Mouse (Mus musculus) liver, embryonic 11.5 days (tissue): ENCODE data around the gene Rsrc1. TPM values are rescaled to one million over a fixed set of nuclear protein-coding genes. Genes with fewer than 3 reads are reported as not detected.
"Not testable (repeated sequence)": the region's sequence is repeated elsewhere in the genome, so short reads cannot be mapped to it uniquely, and the experiment has no call there.

Experiments
- ATAC-seq: fragments of 200-750 bp; cut with Nextera tagmentation; replicated peaks from 2 replicates; pipeline ENCODE4 v1.8.0; 2017; ENCODE audit warnings: moderate number of reproducible peaks, mild to moderate bottlenecking, moderate TSS enrichment, moderate library complexity; ENCODE audit not compliant: low FRiP score
- DNase-seq: peaks from one replicate; pipeline ENCODE4 v3.0.0-alpha.2; 2017; ENCODE audit warnings: low spot score
- H3K27ac ChIP-seq: fragments of 300-500 bp; sonication (generic); 2 replicates; pipeline ENCODE4 v1.5.1; 2014; ENCODE audit warnings: mild to moderate bottlenecking, low read depth, low read length, control low read depth
- H3K27me3 ChIP-seq: fragments of 300-500 bp; sonication (generic); replicated peaks from 2 replicates; pipeline ENCODE4 v1.6.1; 2014; ENCODE audit warnings: low read length, mixed read lengths; ENCODE audit not compliant: control insufficient read depth, insufficient read depth
- H3K36me3 ChIP-seq: fragments of 300-500 bp; sonication (generic); 2 replicates; pipeline ENCODE4 v1.6.1; 2014; ENCODE audit warnings: mild to moderate bottlenecking, low read length, moderate library complexity, mixed read lengths; ENCODE audit not compliant: control insufficient read depth, insufficient read depth
- H3K4me1 ChIP-seq: fragments of 300-500 bp; sonication (generic); replicated peaks from 2 replicates; pipeline ENCODE4 v1.6.1; 2014; ENCODE audit warnings: low read length, mixed read lengths; ENCODE audit not compliant: control insufficient read depth, insufficient read depth
- H3K4me2 ChIP-seq: fragments of 300-500 bp; sonication (generic); 2 replicates; pipeline ENCODE4 v1.6.1; 2014; ENCODE audit warnings: mild to moderate bottlenecking, control low read depth, moderate library complexity
- H3K4me3 ChIP-seq: fragments of 300-500 bp; sonication (generic); 2 replicates; pipeline ENCODE4 v1.5.1; 2014; ENCODE audit warnings: low read depth, low read length, control low read depth
- H3K9ac ChIP-seq: fragments of 300-500 bp; sonication (generic); 2 replicates; pipeline ENCODE4 v1.6.1; 2014; ENCODE audit warnings: low read depth, low read length, control low read depth
- H3K9me3 ChIP-seq: fragments of 300-500 bp; sonication (generic); 2 replicates; pipeline ENCODE4 v1.6.1; 2016; ENCODE audit warnings: low read length, inconsistent platforms, mixed read lengths; ENCODE audit not compliant: control insufficient read depth
- WGBS: fragments of 180-500 bp; shearing (Covaris S2); extraction: QIAGEN DNeasy Blood & Tissue Kit; methylation state at CpG from one replicate; pipeline ENCODE4 v1.1.7; 2014; 5-methylcytosine and 5-hydroxymethylcytosine counted together
- polyA plus RNA-seq: library from polyadenylated mRNA; unstranded; fragments of >200 nt; fragmentation: Nextera tagmentation; extraction: Ambion mirVana; gene quantifications from 2 replicates; pipeline ENCODE4 v1.2.1, GENCODE M21; 2014

Gene Rsrc1
- polyA plus RNA-seq, 1 experiment from 2014 or later = 27.4 TPM

DNA sequence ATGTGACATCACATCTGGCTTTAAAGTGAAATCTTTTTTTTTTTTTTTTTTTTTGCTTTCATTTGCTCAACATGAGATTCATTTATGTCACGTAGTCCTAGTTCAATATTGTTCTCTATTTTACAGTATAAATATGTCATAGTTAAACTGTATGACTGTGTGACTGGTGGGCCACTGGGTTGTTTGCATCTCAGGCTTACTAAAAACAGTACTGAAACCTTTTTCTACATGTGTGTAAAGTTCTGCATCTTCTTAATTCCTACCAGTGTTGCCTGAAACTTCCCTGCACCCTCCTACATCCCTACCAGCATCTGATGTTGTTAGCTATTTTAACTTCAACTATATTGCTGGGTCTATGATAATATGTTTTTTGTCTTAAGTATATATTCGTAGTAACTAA lies 78.6 kb downstream of the Rsrc1 start:
- no peak overlapping the region for H3K9ac ChIP-seq

DNA sequence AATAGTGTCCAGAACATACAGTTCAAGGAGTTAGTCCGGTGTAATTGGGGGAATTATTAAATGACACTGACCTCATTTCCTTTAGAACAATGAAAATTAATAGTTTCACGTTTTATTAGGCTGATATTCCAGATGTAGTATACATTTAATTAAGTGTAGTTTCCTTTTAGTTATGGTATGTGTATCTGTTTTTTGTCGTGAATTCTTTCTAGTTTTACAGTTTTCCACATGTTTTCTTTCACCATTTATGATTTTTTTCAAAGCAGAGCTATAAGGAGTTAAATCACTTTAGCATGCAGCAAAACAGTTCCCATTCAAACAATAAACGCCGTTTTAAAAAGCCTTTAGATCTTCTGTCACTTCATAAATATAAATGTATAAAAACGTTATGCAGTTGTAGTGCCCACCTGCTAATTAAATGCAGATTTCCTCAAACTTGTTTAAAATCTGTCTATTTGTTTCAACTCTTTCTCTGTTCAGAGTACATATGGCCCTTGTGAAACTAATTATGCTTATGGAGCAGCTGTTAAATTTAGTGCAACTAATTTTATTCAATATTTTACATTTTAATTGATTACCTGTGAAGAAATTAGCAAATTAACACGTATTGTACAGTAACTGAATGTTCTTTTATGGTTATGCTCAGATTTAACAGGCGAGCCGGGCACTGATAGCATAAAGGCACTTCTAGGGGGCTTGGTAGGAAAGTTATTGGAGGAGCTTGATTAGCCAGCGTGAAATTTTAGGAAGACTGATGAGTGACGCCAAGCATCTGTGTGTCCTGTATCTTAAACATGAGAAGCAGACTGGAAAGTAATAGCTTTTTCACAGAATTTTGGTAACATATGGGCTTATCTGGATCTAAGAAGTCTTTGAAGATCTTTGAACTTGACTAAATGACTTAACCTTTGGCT lies 89.6 kb downstream of the Rsrc1 start:
- no peak for ATAC-seq
- 84% methylated on average over 11 of the region's 11 CpGs for WGBS
- H3K4me3 ChIP-seq = no peak overlapping the region

More for the DNA sequence above, 78.6 kb downstream of the Rsrc1 start:
- Histone ChIP-seq H3K27ac (no peak overlapping the region), H3K4me3 (no peak overlapping the region), H3K9me3 (no peaks in the 10 kb centered on the region; the same call in 1 of the 2 replicates), H3K4me2 (no peak overlapping the region), H3K27me3 (no peaks in the 10 kb centered on the region), H3K4me1 (no peaks in the 10 kb centered on the region), H3K36me3 (peaks cover 4% of the 10 kb centered on the region; the same call in 1 of the 2 replicates)
- ATAC-seq (no peak), DNase-seq (no peak)
- 88% methylated on average over 2 of the region's 2 CpGs for WGBS

DNA sequence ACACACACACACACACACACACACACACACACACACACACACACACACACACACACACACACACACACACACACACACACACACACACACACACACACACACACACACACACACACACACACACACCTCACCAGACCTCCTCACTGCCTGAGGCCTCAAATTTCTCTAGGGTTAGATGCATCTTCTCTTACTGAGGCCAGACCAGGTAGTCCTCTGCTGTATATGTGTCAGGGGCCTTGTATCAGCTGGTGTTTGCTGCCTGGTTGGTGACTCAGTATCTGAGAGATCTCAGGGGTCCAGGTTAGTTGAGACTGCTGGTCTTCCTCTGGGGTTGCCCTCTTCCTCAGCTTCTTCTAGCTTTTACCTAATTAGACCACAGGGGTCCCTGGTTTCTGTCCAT lies 92.5 kb downstream of the Rsrc1 start:
- peak; percentile 33 for DNase-seq
- H3K27ac ChIP-seq, H3K27me3 ChIP-seq, H3K4me1 ChIP-seq, H3K9ac ChIP-seq, ATAC-seq, H3K4me2 ChIP-seq, H3K36me3 ChIP-seq, H3K4me3 ChIP-seq, H3K9me3 ChIP-seq: not testable (repeated sequence)

More for the DNA sequence above, 89.6 kb downstream of the Rsrc1 start:
- Histone ChIP-seq H3K36me3 (no peaks in the 10 kb centered on the region), H3K4me1 (no peaks in the 10 kb centered on the region), H3K4me2 (no peak overlapping the region), H3K9ac (no peak overlapping the region), H3K27ac (no peak overlapping the region), H3K27me3 (no peaks in the 10 kb centered on the region), H3K9me3 (no peaks in the 10 kb centered on the region)
- no peak for DNase-seq

DNA sequence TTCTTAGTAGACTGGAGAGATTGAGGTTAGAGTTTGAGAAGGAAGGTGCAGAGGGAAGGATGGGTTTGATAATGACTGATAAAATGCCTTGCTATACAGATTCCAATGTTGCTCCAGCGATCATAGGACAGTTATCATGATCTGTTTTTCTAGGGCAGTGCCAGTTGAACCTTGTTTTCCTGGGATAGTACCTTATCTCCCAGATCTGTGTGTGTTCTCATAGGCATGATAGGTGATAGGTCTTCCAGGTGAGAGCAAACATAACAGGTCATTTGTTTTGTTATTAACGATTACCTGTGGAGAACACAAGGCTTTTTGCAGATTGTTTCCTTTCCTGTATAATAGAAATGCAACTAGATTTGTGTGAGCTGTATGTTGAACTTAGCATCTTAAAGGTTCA lies 94.3 kb downstream of the Rsrc1 start:
- WGBS = 85% methylated on average over 2 of the region's 2 CpGs

DNA sequence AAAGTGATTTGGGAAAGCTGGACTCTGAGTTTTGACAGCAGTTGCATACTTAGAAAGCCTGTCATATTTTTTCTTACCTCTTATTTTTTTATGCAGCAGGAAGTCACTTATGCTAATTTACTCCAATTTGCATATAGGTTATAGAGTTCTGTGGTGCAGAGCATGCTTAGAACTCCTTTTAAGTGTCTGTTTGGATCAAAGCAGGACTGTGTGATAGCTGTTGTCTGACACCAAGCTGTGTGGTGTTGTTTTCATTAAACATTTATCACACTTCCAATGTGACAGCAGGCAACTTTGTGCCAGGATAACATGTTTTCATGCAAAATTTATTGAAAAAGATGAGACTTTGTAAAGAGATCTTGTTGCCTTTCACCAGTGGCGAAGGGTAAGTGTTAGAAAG lies 103.6 kb downstream of the Rsrc1 start:
- H3K27me3 ChIP-seq = no peaks in the 10 kb centered on the region

More for the DNA sequence above, 94.3 kb downstream of the Rsrc1 start:
- H3K4me3 ChIP-seq = no peak overlapping the region
- H3K4me2 ChIP-seq = no peak overlapping the region
- H3K9ac ChIP-seq = no peak overlapping the region
- no peaks in the 10 kb centered on the region for H3K4me1 ChIP-seq
- no peak for DNase-seq
- no peaks in the 10 kb centered on the region for H3K36me3 ChIP-seq
- H3K27me3 ChIP-seq = no peaks in the 10 kb centered on the region
- no peaks in the 10 kb centered on the region for H3K9me3 ChIP-seq
- H3K27ac ChIP-seq = no peak overlapping the region
- no peak for ATAC-seq

DNA sequence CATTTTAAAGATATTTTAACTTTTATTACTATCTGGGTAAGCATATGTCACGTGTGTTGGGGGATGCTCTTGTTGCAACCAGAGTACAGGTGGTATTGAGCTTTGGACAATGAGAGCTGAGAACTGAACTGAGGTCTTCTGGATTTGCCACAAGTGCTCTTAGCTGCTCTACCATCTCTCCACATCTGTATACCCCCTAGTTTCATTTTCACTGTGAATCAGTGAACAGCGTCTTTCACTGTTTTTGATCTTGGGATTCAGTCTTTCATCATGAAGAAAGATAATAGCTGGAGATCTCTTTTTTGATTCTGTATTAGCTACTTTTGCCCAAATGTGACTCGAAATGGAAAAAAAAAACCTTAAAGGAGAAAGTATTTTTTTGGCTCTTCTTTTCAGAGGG lies 127.2 kb downstream of the Rsrc1 start:
- H3K4me3 ChIP-seq = no peak overlapping the region
- no peaks in the 10 kb centered on the region for H3K27me3 ChIP-seq
- H3K27ac ChIP-seq = no peak overlapping the region
- no peak for DNase-seq
- no peaks in the 10 kb centered on the region for H3K4me1 ChIP-seq
- H3K9ac ChIP-seq = no peak overlapping the region
- H3K36me3 ChIP-seq = peaks cover 3% of the 10 kb centered on the region; the same call in 1 of the 2 replicates
- WGBS = 94% methylated on average over 3 of the region's 3 CpGs
- no peaks in the 10 kb centered on the region for H3K9me3 ChIP-seq
- no peak for ATAC-seq
- no peak overlapping the region for H3K4me2 ChIP-seq

More for the DNA sequence above, 103.6 kb downstream of the Rsrc1 start:
- H3K4me1 ChIP-seq = no peaks in the 10 kb centered on the region
- WGBS = 81% methylated on average over 1 of the region's 1 CpGs
- H3K9ac ChIP-seq = no peak overlapping the region
- no peak overlapping the region for H3K4me3 ChIP-seq
- H3K27ac ChIP-seq = no peak overlapping the region
- no peak for DNase-seq
- H3K4me2 ChIP-seq = no peak overlapping the region
- no peak for ATAC-seq
- H3K9me3 ChIP-seq = no peaks in the 10 kb centered on the region
- no peaks in the 10 kb centered on the region for H3K36me3 ChIP-seq

DNA sequence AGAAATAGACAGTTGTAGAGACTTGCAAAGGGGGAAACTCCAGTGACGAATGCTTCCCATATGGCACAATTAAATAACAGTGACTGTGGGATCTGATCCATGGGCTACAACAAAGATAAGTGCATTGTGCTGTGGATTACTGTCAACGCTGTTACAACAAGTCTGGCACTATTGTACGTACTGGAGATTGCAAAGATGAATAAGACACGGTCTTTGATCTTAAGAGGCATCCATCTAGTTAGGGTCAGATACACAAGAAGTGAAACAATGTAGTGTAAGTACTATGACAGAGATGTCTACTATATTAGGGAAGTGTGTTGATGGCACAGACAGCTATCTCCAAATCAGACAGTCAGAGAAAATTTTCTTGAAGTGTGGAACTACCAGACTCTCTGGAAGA lies 135.1 kb downstream of the Rsrc1 start:
- DNase-seq = no peak
- H3K27ac ChIP-seq = no peak overlapping the region
- H3K9me3 ChIP-seq = no peaks in the 10 kb centered on the region
- H3K4me1 ChIP-seq = no peaks in the 10 kb centered on the region
- no peaks in the 10 kb centered on the region for H3K36me3 ChIP-seq
- ATAC-seq = no peak
- H3K27me3 ChIP-seq = no peaks in the 10 kb centered on the region
- 74% methylated on average over 4 of the region's 4 CpGs for whole genome bisulfite sequencing
- no peak overlapping the region for H3K9ac ChIP-seq
- no peak overlapping the region for H3K4me2 ChIP-seq
- H3K4me3 ChIP-seq = no peak overlapping the region

DNA sequence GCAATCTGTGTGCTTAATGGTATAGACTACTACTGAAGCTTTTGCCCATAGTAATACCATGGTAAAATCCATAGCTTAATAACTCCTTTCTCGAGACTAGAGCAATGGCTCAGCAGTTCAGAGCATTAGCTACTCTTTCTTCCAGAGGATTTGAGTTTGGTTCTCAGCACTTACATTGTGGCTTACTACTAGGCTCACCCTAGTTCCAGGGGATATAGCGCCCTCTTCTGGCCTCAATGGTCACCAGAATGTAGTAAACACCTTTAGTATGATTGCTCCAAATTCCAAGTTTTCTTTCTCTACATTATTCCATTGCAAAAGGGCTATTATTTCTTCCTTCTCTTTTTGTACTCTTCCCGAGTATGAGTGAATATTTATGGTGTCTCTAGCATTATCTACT lies 151.3 kb downstream of the Rsrc1 start:
- H3K4me1 ChIP-seq = no peaks in the 10 kb centered on the region
- H3K4me2 ChIP-seq = no peak overlapping the region
- no peak overlapping the region for H3K9ac ChIP-seq
- no peak for ATAC-seq
- H3K27me3 ChIP-seq = no peaks in the 10 kb centered on the region
- H3K4me3 ChIP-seq = no peak overlapping the region
- peaks cover 3% of the 10 kb centered on the region; the same call in 1 of the 2 replicates for H3K9me3 ChIP-seq
- H3K27ac ChIP-seq = no peak overlapping the region
- no peak for DNase-seq
- WGBS = 67% methylated on average over 3 of the region's 3 CpGs
- no peaks in the 10 kb centered on the region for H3K36me3 ChIP-seq
